10 mouse cellular contexts compared by ENCODE assay signal in genomic region chr1:59458886-59459285, GRCm38 (mm10). TPM values are rescaled to one million over a fixed set of nuclear protein-coding genes. Genes with fewer than 3 reads are reported as not detected.
A peak's percentile ranks its signal among the peaks of the same experiment; 100 is the strongest.
DNase-seq lines count a peak whose midpoint lies in the region; ATAC-seq lines count a peak whose summit lies in the region.
"Had no signal": no experiment of that assay in that cellular context is flagged by ENCODE, and none has a peak within 500 bp of the region (broad histone marks: within the 10 kb centered on the region; RNA-seq: fewer than 3 reads in every experiment).

No protein-coding gene starts in this region.

- no peak overlapping the region; the same call in 1 of the 2 replicates for H3K4me2 ChIP-seq in embryonic facial prominence, embryonic 15.5 days (replicated peaks)
- no peak overlapping the region for H3K4me2 ChIP-seq in neural tube, embryonic 11.5 days (ENCODE audit: low read depth)
- H3K4me2 ChIP-seq: liver, embryonic 11.5 days had no signal

- no peak overlapping the region for H3K9ac ChIP-seq in embryonic facial prominence, embryonic 15.5 days
- no peak overlapping the region for H3K9ac ChIP-seq in neural tube, embryonic 11.5 days (ENCODE audit: low read length)

- WGBS in embryonic facial prominence, embryonic 15.5 days = 8% methylated on average over 8 of the region's 8 CpGs
- 20% methylated on average over 8 of the region's 8 CpGs for WGBS in neural tube, embryonic 11.5 days

- no peaks in the 10 kb centered on the region for H3K27me3 ChIP-seq in embryonic facial prominence, embryonic 15.5 days
- no peaks in the 10 kb centered on the region for H3K27me3 ChIP-seq in neural tube, embryonic 11.5 days (ENCODE audit: control insufficient read depth, insufficient read depth, low read length)

- peak overlapping the region; percentile 63 for H3K27ac ChIP-seq in embryonic facial prominence, embryonic 15.5 days (replicated peaks)
- 0 out of 2 replicates have a peak overlapping the region, but pooled peaks have one; percentile 46 for H3K27ac ChIP-seq in neural tube, embryonic 11.5 days (ENCODE audit: low read depth, low read length)

- peak; percentile 38 for DNase-seq in layer of hippocampus, adult 9-11 months
- no peak for DNase-seq in layer of hippocampus, postnatal 36 days
- peak; percentile 25 for DNase-seq in heart, postnatal 4 days
- no peak for DNase-seq in neural tube, embryonic 11.5 days (ENCODE audit: low spot score)
- DNase-seq in thymus, postnatal 10 days (ENCODE audit: low spot score in 2 of 2) = no peak
- no peak for DNase-seq in cerebellum, adult 11 months

- ATAC-seq in embryonic facial prominence, embryonic 15.5 days (ENCODE audit: insufficient number of reproducible peaks, low FRiP score, low TSS enrichment, low read depth) = no peak; the same call in 1 of the 2 replicates
- ATAC-seq in neural tube, embryonic 11.5 days (ENCODE audit: insufficient read depth, low FRiP score, low TSS enrichment) = no peak
- ATAC-seq in frontal cortex, adult (ENCODE audit: low TSS enrichment) = no peak

- no peaks in the 10 kb centered on the region for H3K36me3 ChIP-seq in embryonic facial prominence, embryonic 15.5 days
- H3K36me3 ChIP-seq in neural tube, embryonic 11.5 days (ENCODE audit: control insufficient read depth, insufficient read depth, low read length) = no peaks in the 10 kb centered on the region
- H3K36me3 ChIP-seq: G1E had no signal

- H3K9me3 ChIP-seq in embryonic facial prominence, embryonic 15.5 days (replicated peaks) = no peaks in the 10 kb centered on the region
- H3K9me3 ChIP-seq in neural tube, embryonic 11.5 days (ENCODE audit: control insufficient read depth, low read length) = no peaks in the 10 kb centered on the region
- H3K9me3 ChIP-seq: G1E had no signal

- no peak overlapping the region for H3K4me3 ChIP-seq in embryonic facial prominence, embryonic 15.5 days (replicated peaks)
- H3K4me3 ChIP-seq in neural tube, embryonic 11.5 days (ENCODE audit: low read depth, low read length) = no peak overlapping the region

- H3K4me1 ChIP-seq in embryonic facial prominence, embryonic 15.5 days = peaks cover 29% of the 10 kb centered on the region
- H3K4me1 ChIP-seq in neural tube, embryonic 11.5 days (ENCODE audit: control insufficient read depth, insufficient read depth, low read length) = peaks cover 6% of the 10 kb centered on the region; the same call in 1 of the 2 replicates

RNA-seq across cellular contexts. Expression of gene Fzd7, which starts 23.3 kb away (rescaled TPM):
- total RNA-seq in layer of hippocampus, postnatal 36 days (2021) = 1 to 10 TPM; 5.3 to 5.4 TPM
- 11.9 TPM in 2 replicates for polyA plus RNA-seq in embryonic facial prominence, embryonic 15.5 days (2015; fragmentation: Nextera tagmentation; extraction: Ambion mirVana)
- total RNA-seq in heart, postnatal 4 days (2021) = 1 to 10 TPM; 7.2 to 7.4 TPM
- 16.9 and 17.6 TPM in 2 replicates for polyA plus RNA-seq in neural tube, embryonic 11.5 days (2014; fragmentation: Nextera tagmentation; extraction: Ambion mirVana)

RNA-seq across cellular contexts. Expression of gene Gm973, which starts 57.2 kb away (rescaled TPM):
- 10 to 100 TPM; 10.8 to 11.0 TPM for total RNA-seq in layer of hippocampus, postnatal 36 days (2021)
- polyA plus RNA-seq in embryonic facial prominence, embryonic 15.5 days (2015; fragmentation: Nextera tagmentation; extraction: Ambion mirVana) = 9.0 and 13.4 TPM in 2 replicates
- total RNA-seq in heart, postnatal 4 days (2021) = not detected
- 4.0 and 4.4 TPM in 2 replicates for polyA plus RNA-seq in neural tube, embryonic 11.5 days (2014; fragmentation: Nextera tagmentation; extraction: Ambion mirVana)

Comparison
In these comparisons a context has a peak if more than half of its experiments do, and no peak if none do; other contexts are left out.
1. DNase-seq: peak in layer of hippocampus, adult 9-11 months (single experiment) and heart, postnatal 4 days (single experiment); none in layer of hippocampus, postnatal 36 days (0 of 2), neural tube, embryonic 11.5 days (single experiment), thymus, postnatal 10 days (0 of 2) and cerebellum, adult 11 months (single experiment).
2. RNA of gene Gm973, which starts 57.2 kb away (total RNA-seq): 10.8 to 11.0 TPM in layer of hippocampus, postnatal 36 days; not detected in heart, postnatal 4 days; every median in the first group is over 10 times any median in the second.